Mouse (Mus musculus): Measurements from ENCODE around the gene Ly6g6c. TPM values are rescaled to one million over a fixed set of nuclear protein-coding genes. Genes with fewer than 3 reads are reported as not detected.
"Not testable (repeated sequence)": the region's sequence is repeated elsewhere in the genome, so short reads cannot be mapped to it uniquely, and the experiment has no call there.

Ly6g6c gene
- polyA plus RNA-seq, 1 experiment: 1.6 TPM

DNA sequence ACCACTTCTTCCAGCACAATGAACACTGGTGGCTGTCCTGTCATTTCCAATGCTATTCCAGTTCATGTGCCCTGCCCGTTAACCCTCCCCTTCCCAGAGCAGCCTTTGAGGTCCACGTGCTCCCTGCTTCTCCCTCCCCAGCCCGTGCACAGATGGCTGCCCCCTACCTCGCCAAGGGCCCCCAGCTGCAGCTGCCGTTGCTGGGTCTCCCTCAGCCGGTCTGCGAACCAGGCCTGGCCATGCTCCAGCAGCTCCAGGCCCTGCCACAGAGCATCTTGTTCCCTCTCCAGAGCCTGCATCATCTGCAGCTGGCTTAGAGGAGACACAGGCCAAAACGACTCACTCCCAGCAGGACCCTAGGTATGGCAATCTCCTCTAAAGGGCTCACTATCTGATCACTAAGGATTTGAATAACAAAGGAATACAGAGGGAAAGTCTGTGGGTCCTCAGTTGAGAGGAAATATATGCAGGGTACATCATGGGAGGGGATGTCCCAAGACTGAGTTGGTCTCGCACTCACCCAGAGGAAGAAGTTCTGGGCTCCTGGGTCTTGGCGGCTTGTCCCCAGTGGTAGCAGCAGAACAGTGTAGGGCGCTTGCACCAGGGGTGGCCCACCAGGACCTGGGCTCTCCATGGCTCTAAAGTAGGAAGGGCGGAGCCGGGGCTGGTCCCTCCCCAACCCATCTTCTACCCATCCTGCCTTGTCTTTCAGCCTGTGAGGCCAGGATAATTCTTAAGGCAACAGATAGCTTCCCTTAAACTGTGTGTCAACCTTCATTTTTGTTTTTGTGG is 37.7 kb upstream of the Ly6g6c start, which contains the start of gene Sapcd1:
TSS of gene Sapcd1 (minus strand) at position 740 of the 792 bp plus-strand sequence.
- 39% methylated on average over 13 of the region's 13 CpGs for WGBS
- TF ChIP-seq CTCF (IDR thresholded peaks at IDR 0.05; ENCODE audit: control insufficient read depth, insufficient read depth, low read length) (no peak), POLR2A (IDR thresholded peaks at IDR 0.05; ENCODE audit: borderline replicate concordance, control insufficient read depth, low read depth, low read length) (no peak; the same call in 1 of the 2 replicates)
- H3K27ac ChIP-seq (ENCODE audit: control insufficient read depth, insufficient read depth, low read depth, low read length, poor library complexity): peak within 1 kb of the TSS; percentile 21
- peaks cover 9% of the 10 kb centered on the region for H3K4me1 ChIP-seq (ENCODE audit: control insufficient read depth, insufficient read depth, low read length)
- no peak within 1 kb of the TSS for H3K4me3 ChIP-seq (replicated peaks; ENCODE audit: control insufficient read depth, low read depth, low read length)

DNA sequence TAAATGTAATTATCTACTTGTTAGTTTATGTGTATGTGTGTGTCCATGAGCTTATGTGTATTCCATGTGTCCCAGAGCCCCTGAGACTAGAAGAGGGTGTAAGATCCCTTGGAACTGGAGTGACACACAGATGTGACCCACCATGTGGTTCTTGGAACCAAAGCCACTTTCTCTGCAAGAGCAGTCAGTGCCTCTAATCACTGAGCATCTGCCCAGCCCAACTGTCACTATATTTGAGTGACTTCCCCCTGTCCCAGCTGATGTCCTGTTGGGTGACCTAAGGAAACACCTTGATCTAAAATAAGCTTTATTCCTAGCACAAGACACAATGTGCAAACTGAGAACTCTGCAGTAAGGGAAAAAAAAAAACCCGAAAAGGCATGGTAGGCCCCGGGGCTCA is 36.9 kb upstream of the Ly6g6c start:
- peaks cover 9% of the 10 kb centered on the region for H3K4me1 ChIP-seq (ENCODE audit: control insufficient read depth, insufficient read depth, low read length)
- no peak overlapping the region for H3K4me3 ChIP-seq (replicated peaks; ENCODE audit: control insufficient read depth, low read depth, low read length)
- TF ChIP-seq CTCF (IDR thresholded peaks at IDR 0.05; ENCODE audit: control insufficient read depth, insufficient read depth, low read length) (no peak), POLR2A (IDR thresholded peaks at IDR 0.05; ENCODE audit: borderline replicate concordance, control insufficient read depth, low read depth, low read length) (no peak)
- WGBS: 53% methylated on average over 2 of the region's 2 CpGs
- no peak overlapping the region for H3K27ac ChIP-seq (ENCODE audit: control insufficient read depth, insufficient read depth, low read depth, low read length, poor library complexity)

GRCm38 (mm10) chr17:35029691-35030532 is 35.3 kb upstream of the Ly6g6c start:
- TF ChIP-seq POLR2A (IDR thresholded peaks at IDR 0.05; ENCODE audit: borderline replicate concordance, control insufficient read depth, low read depth, low read length) (0 out of 2 replicates have a peak, but pooled peaks have one; percentile 45), CTCF (IDR thresholded peaks at IDR 0.05; ENCODE audit: control insufficient read depth, insufficient read depth, low read length) (peak; percentile 76)
- H3K4me1 ChIP-seq (ENCODE audit: control insufficient read depth, insufficient read depth, low read length): peaks cover 7% of the 10 kb centered on the region
- 8% methylated on average over 19 of the region's 19 CpGs for WGBS
- H3K4me3 ChIP-seq (replicated peaks; ENCODE audit: control insufficient read depth, low read depth, low read length): peak overlapping the region; percentile 3
- H3K27ac ChIP-seq (ENCODE audit: control insufficient read depth, insufficient read depth, low read depth, low read length, poor library complexity): peak overlapping the region; percentile 43

DNA sequence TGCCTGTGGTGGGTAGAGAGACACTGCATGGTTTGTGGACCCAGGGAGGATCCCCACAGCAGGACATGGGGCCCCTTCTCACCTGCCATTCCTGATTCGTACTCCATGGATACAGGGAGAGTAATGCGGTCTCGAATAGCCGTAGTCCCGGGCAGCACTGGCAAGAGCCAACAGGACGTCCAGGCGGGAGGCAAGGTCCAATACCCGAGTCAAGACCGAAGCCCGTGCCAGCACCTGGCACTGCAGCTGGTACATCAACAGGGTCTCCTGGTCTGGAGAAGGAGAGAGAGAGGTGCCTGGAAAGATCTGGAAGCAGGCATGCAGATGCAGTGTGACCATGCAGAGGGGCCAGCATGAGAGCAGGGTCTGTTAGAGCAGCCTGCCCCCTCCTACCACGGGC is 33.9 kb upstream of the Ly6g6c start:
- H3K4me1 ChIP-seq (ENCODE audit: control insufficient read depth, insufficient read depth, low read length): peaks cover 7% of the 10 kb centered on the region
- TF ChIP-seq POLR2A (IDR thresholded peaks at IDR 0.05; ENCODE audit: borderline replicate concordance, control insufficient read depth, low read depth, low read length) (no peak), CTCF (IDR thresholded peaks at IDR 0.05; ENCODE audit: control insufficient read depth, insufficient read depth, low read length) (no peak)
- H3K4me3 ChIP-seq (replicated peaks; ENCODE audit: control insufficient read depth, low read depth, low read length): no peak overlapping the region
- no peak overlapping the region for H3K27ac ChIP-seq (ENCODE audit: control insufficient read depth, insufficient read depth, low read depth, low read length, poor library complexity)
- WGBS: 94% methylated on average over 11 of the region's 11 CpGs

GRCm38 (mm10) chr17:35031880-35032279 is 33.3 kb upstream of the Ly6g6c start:
- H3K4me1 ChIP-seq (ENCODE audit: control insufficient read depth, insufficient read depth, low read length): peaks cover 7% of the 10 kb centered on the region
- no peak overlapping the region for H3K27ac ChIP-seq (ENCODE audit: control insufficient read depth, insufficient read depth, low read depth, low read length, poor library complexity)
- WGBS: 75% methylated on average over 7 of the region's 7 CpGs
- TF ChIP-seq CTCF (IDR thresholded peaks at IDR 0.05; ENCODE audit: control insufficient read depth, insufficient read depth, low read length): no peak
- TF ChIP-seq POLR2A (IDR thresholded peaks at IDR 0.05; ENCODE audit: borderline replicate concordance, control insufficient read depth, low read depth, low read length): no peak
- no peak overlapping the region for H3K4me3 ChIP-seq (replicated peaks; ENCODE audit: control insufficient read depth, low read depth, low read length)

DNA sequence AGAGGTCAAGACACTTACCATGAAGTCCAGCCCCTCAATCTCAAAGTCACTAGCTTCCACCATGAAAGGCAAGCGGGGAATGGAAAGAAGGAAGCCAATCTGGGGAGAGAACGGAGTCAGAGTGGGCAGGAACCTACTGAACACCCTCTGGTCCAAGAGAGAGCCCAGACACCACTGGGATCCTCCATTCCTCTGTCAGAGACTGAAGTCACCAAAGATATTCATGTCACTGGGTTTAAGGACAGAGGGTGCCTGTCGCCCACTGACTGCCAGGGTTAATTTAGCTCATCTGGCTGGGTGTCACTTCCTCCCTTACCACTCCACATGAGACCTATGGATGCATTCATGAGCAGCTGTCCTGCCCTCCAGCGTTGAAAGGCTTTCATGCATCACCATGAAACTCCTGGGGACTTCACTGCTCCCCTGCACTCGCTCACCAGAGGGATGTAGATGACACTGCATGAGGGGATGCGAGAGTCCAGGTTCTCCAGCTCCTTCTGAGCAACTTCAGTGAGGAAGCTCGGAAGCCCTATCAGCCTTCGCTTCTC is 32.8 kb upstream of the Ly6g6c start:
- no peak overlapping the region for H3K27ac ChIP-seq (ENCODE audit: control insufficient read depth, insufficient read depth, low read depth, low read length, poor library complexity)
- peaks cover 7% of the 10 kb centered on the region for H3K4me1 ChIP-seq (ENCODE audit: control insufficient read depth, insufficient read depth, low read length)
- WGBS: 66% methylated on average over 8 of the region's 8 CpGs
- TF ChIP-seq POLR2A (IDR thresholded peaks at IDR 0.05; ENCODE audit: borderline replicate concordance, control insufficient read depth, low read depth, low read length) (no peak), CTCF (IDR thresholded peaks at IDR 0.05; ENCODE audit: control insufficient read depth, insufficient read depth, low read length) (peak; percentile 31; the same call in 1 of the 2 replicates)
- no peak overlapping the region for H3K4me3 ChIP-seq (replicated peaks; ENCODE audit: control insufficient read depth, low read depth, low read length)

GRCm38 (mm10) chr17:35033703-35034102 is 31.5 kb upstream of the Ly6g6c start:
- not testable (repeated sequence) for H3K27ac ChIP-seq (ENCODE audit: control insufficient read depth, insufficient read depth, low read depth, low read length, poor library complexity); H3K4me1 ChIP-seq (ENCODE audit: control insufficient read depth, insufficient read depth, low read length); H3K4me3 ChIP-seq (replicated peaks; ENCODE audit: control insufficient read depth, low read depth, low read length)
- WGBS: 68% methylated on average over 1 of the region's 1 CpGs

- TF ChIP-seq POLR2A (IDR thresholded peaks at IDR 0.05; ENCODE audit: borderline replicate concordance, control insufficient read depth, low read depth, low read length) (no peak), CTCF (IDR thresholded peaks at IDR 0.05; ENCODE audit: control insufficient read depth, insufficient read depth, low read length) (no peak)
- WGBS: 60% methylated on average over 6 of the region's 6 CpGs
- no peak overlapping the region for H3K4me3 ChIP-seq (replicated peaks; ENCODE audit: control insufficient read depth, low read depth, low read length)
- peaks cover 5% of the 10 kb centered on the region for H3K4me1 ChIP-seq (ENCODE audit: control insufficient read depth, insufficient read depth, low read length)
- no peak overlapping the region for H3K27ac ChIP-seq (ENCODE audit: control insufficient read depth, insufficient read depth, low read depth, low read length, poor library complexity)
Measured at GRCm38 (mm10) chr17:35034896-35035295, 30.3 kb upstream of the Ly6g6c start.
